Mouse (Mus musculus) left cerebral cortex, postnatal 14 days (tissue): ENCODE data around the gene Nubpl. TPM values are rescaled to one million over a fixed set of nuclear protein-coding genes. Genes with fewer than 3 reads are reported as not detected.
"Not testable (repeated sequence)": the region's sequence is repeated elsewhere in the genome, so short reads cannot be mapped to it uniquely, and the experiment has no call there.

Experiments used
- DNase-seq, 2 experiments: peaks; one replicate each; pipeline ENCODE4 v3.0.0; 2021 to 2022; ENCODE audit warnings: low spot score in 2 of 2, mixed read lengths in 1 of 2
- intact Hi-C: fragments of 180-260 bp; cut with DNase I; formaldehyde crosslinking; loops from one replicate; pipeline ENCODE4 v1.15.1; 2025
- long read RNA-seq, 2 experiments: library from polyadenylated mRNA; stranded (forward); transcript quantifications; one replicate each; pipeline ENCODE4 v2.0.0; 2021
- total RNA-seq, 2 experiments: library from RNA; stranded (reverse); gene quantifications; 2 replicates each; pipeline ENCODE4 v1.2.3; 2021

The Nubpl gene
- total RNA-seq = 1 to 10 TPM; 5.0 to 5.3 TPM
- long read RNA-seq, experiment 1, partial matches to known transcripts = 0 of 5 reads
- long read RNA-seq, experiment 1, other reads (novel, unspliced or antisense) = 3 of 5 reads
- long read RNA-seq, experiment 2, partial matches to known transcripts = 0 of 2 reads
- long read RNA-seq, experiment 2, other reads (novel, unspliced or antisense) = 0 of 2 reads

DNA sequence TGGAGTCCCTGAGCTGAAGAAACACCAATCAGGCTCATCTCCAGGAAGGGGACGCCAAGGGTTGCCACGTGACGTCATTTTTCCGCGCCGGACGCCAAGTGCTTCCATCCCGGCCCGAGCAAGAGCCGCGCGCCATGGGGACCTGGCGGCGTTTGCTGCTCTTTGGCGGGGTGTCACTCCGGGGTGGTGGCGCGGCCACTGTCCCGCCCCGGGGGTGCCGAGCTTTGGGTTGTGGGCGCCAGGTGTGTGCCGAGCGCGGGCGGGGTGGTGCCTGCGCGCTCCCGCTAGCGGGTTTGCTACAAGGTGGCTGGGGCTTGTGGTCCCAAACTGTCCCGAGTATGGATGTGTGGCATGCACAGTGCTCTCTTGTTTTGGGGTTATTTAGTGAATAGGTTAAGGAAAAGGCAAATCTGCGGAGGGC is at the start of gene Nubpl:
Nubpl (plus strand) TSS at position 88 of the 421 bp plus-strand sequence.
- intact Hi-C loops = no loop called here
- DNase-seq = peak; percentile 96 to 97

DNA sequence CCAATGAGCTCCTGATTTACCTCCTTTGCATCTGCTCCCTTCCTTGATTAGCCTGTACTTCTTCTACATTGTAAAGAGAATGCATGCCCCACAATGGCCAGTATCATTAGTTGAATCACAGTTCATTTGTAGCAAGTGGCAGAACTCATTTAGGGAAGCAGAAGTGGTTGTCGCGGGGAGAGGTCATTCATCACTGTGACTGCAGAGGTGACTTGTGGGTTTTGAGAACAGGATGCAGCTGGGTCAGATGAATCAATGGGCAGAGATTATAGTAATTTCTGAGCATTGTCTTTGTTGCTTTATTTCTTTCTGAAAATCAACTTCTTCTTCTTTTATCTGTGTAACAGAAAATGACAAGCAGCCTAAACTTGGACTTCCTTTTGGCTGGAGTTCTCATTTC is 48.2 kb upstream of the Nubpl start:
- intact Hi-C loops = no loop called here
- DNase-seq = no peak

DNA sequence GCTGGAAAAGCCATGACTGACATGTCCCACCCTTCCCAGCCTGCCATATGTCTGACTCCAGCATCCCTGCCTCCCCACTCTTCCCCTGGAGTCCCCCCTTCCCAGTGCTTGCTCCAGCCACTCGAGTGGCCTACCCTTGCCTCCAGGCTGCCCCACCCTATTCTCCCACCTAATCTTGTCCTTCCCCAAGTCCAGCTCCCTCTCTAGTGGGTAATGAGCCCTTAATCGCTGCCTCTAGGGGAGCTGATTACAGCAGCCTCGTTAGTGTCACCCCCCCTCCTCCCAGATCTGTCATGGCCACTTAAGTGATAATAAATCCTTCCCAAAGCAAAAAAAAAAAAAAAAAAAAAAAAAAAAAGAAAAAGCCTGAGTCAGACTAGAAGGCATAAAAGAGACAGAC is 18.2 kb upstream of the Nubpl start:
- intact Hi-C loops, DNase-seq: not testable (repeated sequence)

DNA sequence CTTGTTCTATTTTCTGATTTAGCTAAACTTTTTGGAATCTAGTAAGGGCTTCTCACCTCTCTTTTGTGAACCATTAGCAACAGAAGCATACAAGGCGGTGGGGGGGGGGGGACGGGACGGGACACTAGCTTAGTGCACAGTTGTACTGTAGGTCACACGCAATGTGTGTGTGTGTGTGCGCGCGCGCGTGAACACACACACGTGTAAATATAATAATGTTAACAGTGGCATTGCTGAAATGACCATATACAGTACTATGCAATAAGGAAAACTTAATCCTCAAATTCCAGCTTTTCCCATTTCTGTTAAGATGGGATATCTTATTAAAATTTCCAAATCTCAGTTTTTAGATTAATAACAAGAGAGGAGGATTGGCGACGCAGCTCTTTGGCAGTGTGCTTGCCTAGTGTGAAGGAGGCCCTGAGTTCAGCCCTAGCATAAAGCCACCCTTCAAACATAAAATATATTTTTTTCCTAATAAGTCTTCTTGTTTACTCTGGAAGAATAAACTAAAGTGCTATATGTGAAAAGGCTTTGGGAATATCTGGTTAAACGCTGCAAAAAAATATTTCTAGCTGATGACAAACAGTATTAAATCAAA is 388 bp upstream of the Nubpl start:
- intact Hi-C loops = no loop called here
- no peak for DNase-seq

DNA sequence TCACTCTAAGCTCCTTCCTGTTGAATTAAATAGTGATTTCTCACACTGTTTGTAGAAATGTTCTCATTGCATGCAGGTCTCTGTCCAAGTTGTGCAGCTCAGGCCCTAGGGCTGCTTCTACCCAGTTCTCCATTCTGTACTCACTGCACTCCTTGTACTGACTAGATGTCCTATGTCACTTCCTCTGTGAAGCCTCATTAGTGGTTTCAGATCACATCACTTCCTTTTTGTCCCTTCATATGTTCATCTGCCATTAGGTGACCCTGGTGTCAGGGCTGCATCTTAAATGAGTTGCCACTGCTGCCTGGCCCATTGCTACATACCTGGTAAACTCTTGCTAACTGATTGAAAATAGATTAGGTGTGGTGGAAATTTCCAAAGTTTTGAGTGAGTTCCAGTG is 22.7 kb downstream of the Nubpl start:
- intact Hi-C loops = no loop called here

DNA sequence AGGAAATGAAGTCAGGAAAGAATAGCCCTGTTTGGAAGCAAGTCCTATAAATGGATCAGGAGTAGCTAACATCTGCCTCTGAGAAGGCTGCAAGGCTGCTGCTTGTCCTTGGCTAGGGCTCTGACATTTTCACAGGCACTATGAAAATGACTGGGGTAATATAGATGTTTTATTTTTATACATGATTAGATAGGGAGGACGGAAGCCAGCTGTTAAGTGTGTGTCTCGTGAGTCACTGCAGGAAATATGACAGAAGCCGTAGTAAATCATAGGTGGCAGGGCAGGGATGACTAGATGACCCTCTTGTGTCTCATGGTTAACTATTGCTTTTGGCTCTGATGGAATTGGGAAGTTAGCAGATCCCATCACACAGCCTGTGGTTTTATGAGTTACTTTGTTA is 28.9 kb downstream of the Nubpl start:
- DNase-seq = peak in 1 of 2 experiments; percentile 7
- intact Hi-C loops = no loop called here

More for the DNA sequence above, 22.7 kb downstream of the Nubpl start:
- DNase-seq = no peak

DNA sequence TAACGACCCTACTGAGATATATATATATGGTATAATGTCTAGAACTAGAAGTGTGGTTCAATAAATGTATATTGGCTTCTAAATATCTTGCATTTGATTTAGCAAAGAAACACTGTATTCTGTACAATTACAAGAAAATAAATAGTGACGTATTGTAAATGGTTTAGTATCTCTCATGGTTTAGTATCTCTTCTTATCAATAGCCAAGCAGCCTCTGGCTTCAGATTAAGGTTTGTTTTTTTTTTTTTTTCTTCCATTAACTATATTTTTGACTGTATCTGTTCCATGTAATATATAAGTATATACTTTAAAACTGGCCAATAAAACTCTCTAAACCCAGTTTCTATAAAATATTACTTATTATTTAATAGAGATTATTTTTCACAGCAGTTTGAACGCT is 31.5 kb downstream of the Nubpl start:
- DNase-seq = no peak
- intact Hi-C loops = no loop called here

DNA sequence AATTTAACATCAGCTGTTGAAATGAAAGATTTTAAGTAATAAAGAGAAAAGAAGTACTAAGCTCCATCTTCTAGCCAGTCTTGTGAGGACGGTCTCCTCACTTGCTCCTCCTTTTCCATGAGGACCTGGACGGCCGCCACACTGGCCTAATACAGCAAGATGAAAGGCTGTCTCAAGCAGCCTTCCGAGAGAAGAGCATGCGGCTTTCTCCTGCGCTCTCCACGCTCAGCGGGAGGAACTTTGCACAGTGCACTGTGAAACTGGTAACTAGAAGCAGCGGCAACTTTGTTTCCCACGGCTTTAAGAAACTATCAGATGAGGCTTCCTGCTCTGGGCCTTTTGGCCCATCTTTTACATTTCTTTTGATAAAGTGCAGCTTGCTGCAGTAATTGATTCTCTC is 34.7 kb downstream of the Nubpl start:
- DNase-seq = no peak
- intact Hi-C loops = no loop called here

DNA sequence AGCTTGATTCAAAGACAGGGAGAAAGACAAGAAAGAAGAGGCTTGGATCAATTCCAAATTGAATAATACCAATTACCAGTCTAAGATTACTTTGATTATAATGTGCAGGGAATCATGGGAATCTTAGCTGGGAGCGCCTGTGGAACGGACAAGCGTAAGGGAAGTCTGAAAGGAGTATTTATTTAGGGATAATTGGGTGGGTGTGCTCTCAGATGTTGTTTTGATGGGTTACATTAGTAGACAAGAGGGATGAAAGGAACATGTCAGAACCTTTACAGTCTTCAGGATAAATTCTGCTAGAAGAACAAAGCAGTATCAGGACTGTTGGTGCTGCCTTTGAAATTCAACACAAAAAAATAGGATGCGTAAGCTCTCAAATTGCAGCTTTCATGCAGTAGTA is 40.8 kb downstream of the Nubpl start:
- intact Hi-C loops = no loop called here
- DNase-seq = no peak

DNA sequence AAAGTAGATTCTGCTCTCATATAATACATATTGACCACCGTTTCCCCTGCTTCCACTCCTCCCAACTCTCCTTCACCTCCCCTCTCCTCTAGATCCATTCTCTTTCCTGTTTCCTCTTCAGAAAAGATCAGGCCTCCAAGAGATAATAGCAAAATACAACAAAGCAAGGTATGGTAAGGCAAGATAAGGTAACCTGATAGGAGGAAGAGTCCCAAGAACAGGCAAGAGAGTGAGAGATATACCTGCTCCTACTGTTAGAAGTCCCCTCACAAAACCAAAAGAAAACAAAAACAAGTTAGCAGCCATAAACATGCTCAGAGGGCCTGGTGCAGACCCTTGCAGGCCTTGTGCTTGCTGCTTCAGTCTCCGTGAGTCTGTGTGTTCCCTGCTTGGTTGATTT is 49.1 kb downstream of the Nubpl start:
- no peak for DNase-seq
- intact Hi-C loops = no loop called here

DNA sequence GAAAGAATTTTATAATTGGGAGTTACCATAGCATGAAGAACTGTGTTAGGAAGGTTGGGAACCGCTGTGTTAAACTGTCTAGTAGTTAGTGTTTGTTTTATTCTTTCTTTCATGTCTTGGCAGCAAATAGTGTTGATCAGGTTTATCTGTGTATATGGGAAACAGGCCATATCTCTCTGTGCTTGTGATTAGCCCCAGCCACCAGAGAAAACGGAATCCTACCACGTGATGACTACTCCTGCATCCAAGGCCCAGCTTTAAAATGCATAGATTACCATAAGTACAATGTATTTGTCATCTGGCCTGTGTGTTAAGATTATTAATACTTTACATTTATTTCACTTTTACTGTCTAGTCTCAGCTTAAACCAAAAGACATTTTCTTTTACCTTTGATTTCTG is 51.9 kb downstream of the Nubpl start:
- DNase-seq = no peak
- intact Hi-C loops = no loop called here

DNA sequence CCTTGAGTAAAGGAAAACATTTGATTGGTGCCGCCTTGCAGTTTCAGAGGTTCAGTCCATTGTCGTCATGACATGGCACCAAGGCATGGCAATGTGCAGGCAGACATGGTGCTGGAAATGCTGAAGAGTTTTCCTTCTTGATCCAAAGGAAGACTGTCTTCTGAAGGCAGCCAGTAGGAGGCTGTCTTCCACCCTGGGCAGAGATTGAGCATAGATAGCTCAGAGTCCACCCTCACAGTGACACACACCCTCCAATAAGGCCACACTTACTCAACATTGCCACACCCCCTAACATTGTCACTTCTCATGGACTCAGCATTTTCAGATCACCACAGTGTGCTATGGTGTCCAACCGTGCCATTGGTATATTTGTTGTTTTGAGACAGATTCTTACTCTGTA is 54.5 kb downstream of the Nubpl start:
- no peak for DNase-seq
- intact Hi-C loops = no loop called here

DNA sequence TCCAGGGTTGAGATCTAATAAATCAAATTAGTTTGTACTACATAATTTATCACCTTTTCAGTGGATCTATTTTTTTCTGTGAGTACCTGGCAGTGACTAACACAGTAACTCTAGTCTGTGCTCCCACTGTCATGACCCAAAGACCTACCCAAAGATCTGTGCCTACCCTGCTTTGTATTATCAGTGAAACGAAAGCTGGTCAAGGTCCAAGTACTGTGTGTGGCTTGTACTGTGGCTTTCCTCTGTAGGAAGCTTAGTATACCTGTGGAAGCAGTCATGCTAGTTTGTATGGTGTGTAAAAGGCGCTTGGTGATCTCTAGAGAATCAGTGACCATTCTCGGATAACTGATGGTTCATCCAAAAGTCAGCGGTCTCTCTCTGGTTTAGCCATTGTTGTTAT is 57.4 kb downstream of the Nubpl start:
- no peak for DNase-seq
- intact Hi-C loops = no loop called here

DNA sequence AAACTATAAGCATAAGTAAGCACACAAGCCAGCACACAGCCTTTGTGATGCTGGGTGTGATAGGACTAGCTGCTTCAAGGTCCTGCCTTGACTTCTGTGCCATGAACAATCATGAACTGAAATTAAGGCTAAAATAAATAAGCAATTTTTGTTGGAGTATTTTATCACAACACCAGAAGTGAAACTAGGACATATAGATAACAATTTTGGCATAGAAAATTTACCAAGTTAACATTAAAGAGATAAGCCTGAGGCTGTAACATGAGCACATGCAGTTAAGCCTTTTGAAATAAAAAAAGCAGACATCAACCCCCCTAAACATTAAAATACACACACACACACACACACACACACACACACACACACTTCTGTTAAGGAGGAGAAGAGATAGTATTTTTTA is 66.9 kb downstream of the Nubpl start:
- intact Hi-C loops = no loop called here
- DNase-seq = no peak

DNA sequence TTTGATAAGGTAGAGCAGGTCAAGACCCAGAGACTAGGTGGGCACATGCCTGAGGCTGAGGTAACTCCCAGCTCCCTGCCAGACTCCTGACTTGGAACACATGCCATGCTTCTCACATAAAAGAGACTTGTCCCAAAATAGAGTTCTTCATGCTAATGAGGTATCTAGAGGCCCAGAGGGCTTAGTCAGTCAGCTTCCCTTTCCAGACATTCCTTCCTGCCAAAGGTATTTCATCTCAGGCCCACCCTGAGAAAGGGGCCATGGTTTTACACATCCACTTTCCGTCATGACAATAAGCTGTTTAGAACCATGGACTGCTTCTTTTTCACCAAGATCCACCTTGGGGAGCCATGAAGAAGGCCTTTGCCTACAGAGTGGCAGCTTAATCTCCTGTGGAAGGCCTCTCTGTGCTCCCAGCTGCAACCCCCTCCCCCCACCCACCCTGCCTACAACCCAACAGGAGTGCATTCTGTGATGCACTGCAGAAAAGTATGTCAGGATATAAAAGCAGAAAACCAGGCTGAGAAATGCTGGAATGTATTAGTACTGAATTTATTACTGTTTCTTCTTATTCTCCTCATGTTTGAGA is 88.8 kb downstream of the Nubpl start:
- DNase-seq = no peak
- intact Hi-C loops = no loop called here

DNA sequence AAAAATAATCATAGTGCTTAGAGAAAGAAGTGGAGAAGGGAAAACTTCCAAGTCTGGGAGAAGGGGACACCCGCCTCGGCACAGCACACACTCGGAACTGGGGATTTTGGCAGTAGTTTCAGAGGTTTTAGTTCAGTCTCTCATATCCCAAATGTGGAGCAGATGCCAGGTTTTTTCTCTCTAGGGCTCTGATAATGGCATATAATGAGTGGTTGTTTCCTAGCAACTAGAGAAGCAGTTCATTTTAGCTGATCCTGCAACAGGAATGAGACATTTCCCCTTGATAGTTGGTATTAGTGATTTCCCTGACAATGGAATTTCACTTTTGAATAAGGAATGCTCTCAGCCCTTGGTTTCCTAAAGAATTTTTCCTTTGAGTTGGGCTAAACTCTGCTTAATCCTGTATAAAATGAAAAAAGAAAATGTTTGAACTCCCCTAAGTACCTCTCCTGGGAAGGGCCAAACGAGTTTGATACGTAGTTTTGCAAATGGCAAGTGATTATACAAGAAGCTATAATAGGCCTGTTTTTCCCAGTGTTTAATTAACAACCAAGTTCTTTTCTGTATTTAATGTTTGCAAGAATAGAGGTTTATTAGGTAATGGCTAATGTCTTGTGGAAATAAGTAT is 89.5 kb downstream of the Nubpl start:
- intact Hi-C loops = no loop called here
- peak; percentile 34 to 37 for DNase-seq

DNA sequence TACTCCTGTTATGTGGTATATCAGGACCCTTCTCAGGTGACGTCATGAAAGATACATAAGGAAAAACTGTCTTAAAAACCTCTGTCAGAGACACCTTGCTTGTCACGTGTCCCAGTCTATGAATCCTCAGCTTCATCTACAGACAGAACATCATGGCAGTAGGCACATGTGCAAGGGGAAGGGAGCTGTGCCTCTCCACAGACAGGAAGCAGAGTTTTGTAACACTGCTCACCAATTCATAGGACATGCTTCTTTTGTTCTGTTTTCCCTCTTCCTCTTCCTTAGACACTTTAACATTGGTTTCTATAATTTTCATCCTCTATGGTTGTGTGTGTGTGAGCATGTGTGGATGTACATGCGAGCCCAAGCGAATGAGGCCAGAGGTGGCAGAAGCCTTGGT is 100.9 kb downstream of the Nubpl start:
- no peak for DNase-seq
- intact Hi-C loops = no loop called here

DNA sequence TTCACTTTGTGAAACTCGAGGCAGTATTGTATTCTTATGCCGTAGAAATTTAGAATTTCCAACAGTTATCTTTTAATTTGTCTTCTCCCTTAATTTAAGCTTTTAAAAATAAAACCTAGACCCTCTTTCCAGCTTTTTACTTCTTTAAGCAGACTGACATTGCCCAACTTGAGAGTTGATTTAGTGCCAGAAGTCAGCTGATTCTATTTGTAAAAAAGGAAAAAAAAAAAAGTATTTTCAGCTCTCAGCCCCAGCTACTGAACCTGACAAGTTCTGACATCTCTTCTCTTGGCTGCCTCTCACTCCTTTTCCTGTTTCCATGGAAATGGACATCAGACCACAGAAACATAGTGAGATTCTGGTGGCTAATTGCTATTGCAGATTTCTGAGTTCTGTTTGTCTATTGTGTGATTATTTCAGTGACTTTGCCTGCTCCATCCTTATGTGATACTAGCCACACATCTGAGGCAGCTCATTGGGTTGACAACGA is 111.6 kb downstream of the Nubpl start:
- intact Hi-C loops = no loop called here
- peak; percentile 12 to 52 for DNase-seq

DNA sequence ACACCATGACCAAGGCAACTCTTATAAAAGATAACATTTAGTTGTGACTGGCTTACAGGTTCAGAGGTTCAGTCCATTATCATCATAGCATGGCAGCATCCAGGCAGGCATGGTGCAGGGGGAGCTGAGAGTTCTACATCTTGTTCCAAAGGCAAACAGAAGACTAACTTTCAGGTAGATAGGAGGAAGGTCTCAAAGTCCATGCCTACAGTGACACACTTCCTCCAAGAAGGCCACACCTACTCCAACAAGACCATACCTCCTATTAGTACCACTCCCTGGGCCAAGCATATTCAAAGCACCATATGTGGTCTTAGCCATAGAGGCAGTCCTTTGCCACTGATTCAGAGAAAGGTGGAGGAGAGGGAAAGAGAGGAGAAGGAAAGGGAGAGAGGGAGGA is 113.6 kb downstream of the Nubpl start:
- no peak for DNase-seq
- intact Hi-C loops = no loop called here

DNA sequence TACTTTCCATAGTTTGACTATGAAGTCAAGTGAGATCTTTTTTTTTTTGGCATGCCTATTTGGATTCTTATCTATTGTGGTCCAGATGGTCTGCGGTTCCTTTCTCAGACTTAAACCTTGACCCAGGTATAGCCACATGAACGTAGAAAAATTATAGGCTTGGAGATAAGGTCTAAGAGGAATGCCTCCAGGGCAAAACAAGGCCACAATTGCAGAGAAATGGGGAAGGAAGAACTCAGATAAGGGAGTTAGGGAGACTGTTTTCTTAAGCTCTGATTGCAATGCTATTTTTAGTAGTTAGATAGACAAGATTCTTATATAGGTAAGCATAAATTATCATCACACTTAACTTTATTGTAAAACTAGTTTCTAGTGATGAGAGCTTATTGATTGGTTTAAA is 117.3 kb downstream of the Nubpl start:
- DNase-seq = no peak
- intact Hi-C loops = no loop called here

DNA sequence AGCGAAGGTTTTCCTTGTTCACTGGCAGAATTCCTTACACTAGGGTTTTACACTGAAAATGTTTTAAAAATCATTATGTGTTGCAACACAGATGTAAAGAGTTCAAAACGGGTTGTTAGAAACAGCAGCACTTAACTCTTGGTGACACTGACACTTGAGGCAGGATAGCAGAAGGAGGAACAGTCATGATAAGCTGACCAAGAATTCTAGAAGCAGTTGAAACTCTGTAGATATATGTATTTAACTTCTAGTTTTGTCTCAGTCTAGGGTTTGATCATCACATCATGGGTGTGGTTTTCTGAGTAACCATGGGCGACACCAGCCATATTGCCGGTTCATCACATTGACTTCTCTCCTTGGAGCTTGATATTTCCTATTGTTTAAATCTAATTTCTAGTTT is 127.4 kb downstream of the Nubpl start:
- no peak for DNase-seq
- intact Hi-C loops = no loop called here
